Mouse (Mus musculus) adrenal gland, adult 18-20 months (tissue): ENCODE measurements around the gene Igsf9b. TPM values are rescaled to one million over a fixed set of nuclear protein-coding genes. Genes with fewer than 3 reads are reported as not detected.

Experiments
- DNase-seq, 2 experiments: peaks; one replicate each; pipeline ENCODE4 v3.0.0; 2021 to 2022; ENCODE audit warnings: low spot score in 2 of 2
- total RNA-seq, 2 experiments: library from RNA; stranded (reverse); gene quantifications; 1 replicate in 1 of 2; 2 replicates in 1 of 2; pipeline ENCODE4 v1.2.3; 2021

Igsf9b gene
- total RNA-seq, 2 experiments from 2014 or later = 3.1 to 4.2 TPM

GRCm38 (mm10) chr9:27289543-27290308 lies 9.3 kb upstream of the Igsf9b start:
- no peak for DNase-seq

GRCm38 (mm10) chr9:27294380-27294779 lies 4.6 kb upstream of the Igsf9b start:
- DNase-seq = no peak

GRCm38 (mm10) chr9:27299286-27300187 lies 533 bp downstream of the Igsf9b start:
- peak; percentile 34 to 40 for DNase-seq

GRCm38 (mm10) chr9:27300188-27300691 lies 1.2 kb downstream of the Igsf9b start:
- DNase-seq = peak; percentile 32 to 36

- DNase-seq = no peak
These were observed 1.7 kb downstream of the Igsf9b start for GRCm38 (mm10) chr9:27300698-27301097.

GRCm38 (mm10) chr9:27301486-27301885 lies 2.5 kb downstream of the Igsf9b start:
- no peak for DNase-seq

GRCm38 (mm10) chr9:27302291-27302690 lies 3.3 kb downstream of the Igsf9b start:
- no peak for DNase-seq

GRCm38 (mm10) chr9:27303571-27304484 lies 4.8 kb downstream of the Igsf9b start:
- no peak for DNase-seq

- DNase-seq = no peak
These were observed 5.6 kb downstream of the Igsf9b start for GRCm38 (mm10) chr9:27304485-27305102.

GRCm38 (mm10) chr9:27305502-27305901 lies 6.5 kb downstream of the Igsf9b start:
- no peak for DNase-seq

GRCm38 (mm10) chr9:27306642-27307041 lies 7.6 kb downstream of the Igsf9b start:
- DNase-seq = no peak

GRCm38 (mm10) chr9:27307265-27307664 lies 8.3 kb downstream of the Igsf9b start:
- DNase-seq = no peak

- no peak for DNase-seq
These were observed 9.0 kb downstream of the Igsf9b start for GRCm38 (mm10) chr9:27308045-27308444.

GRCm38 (mm10) chr9:27308561-27308960 lies 9.6 kb downstream of the Igsf9b start:
- DNase-seq = no peak

- DNase-seq = no peak
These were observed 11.0 kb downstream of the Igsf9b start for GRCm38 (mm10) chr9:27310005-27310404.

GRCm38 (mm10) chr9:27313427-27313826 lies 14.4 kb downstream of the Igsf9b start:
- DNase-seq = no peak

- no peak for DNase-seq
These were observed 22.3 kb downstream of the Igsf9b start for GRCm38 (mm10) chr9:27321267-27321666.

GRCm38 (mm10) chr9:27322277-27322676 lies 23.3 kb downstream of the Igsf9b start:
- no peak for DNase-seq

- DNase-seq = no peak
These were observed 24.4 kb downstream of the Igsf9b start for GRCm38 (mm10) chr9:27323412-27323811.

GRCm38 (mm10) chr9:27325920-27326319 lies 26.9 kb downstream of the Igsf9b start:
- DNase-seq = peak; percentile 56 to 72
